Mouse (Mus musculus): ENCODE measurements around the gene Hmbs.
"Not testable (repeated sequence)": the region's sequence is repeated elsewhere in the genome, so short reads cannot be mapped to it uniquely, and the experiment has no call there.

The Hmbs gene

GRCm38 (mm10) chr9:44343781-44344421 lies at the start of gene Hmbs:
Hmbs (minus strand) TSS chr9:44344228.
- peak; percentile 79 to 89 for DNase-seq (ENCODE audit: low read depth in 1 of 2, low spot score in 2 of 2)

GRCm38 (mm10) chr9:44391466-44391865 lies 47.4 kb upstream of the Hmbs start:
- peak in 1 of 2 experiments; percentile 50 for DNase-seq (ENCODE audit: low read depth in 1 of 2, low spot score in 2 of 2)

- no peak for DNase-seq (ENCODE audit: low read depth in 1 of 2, low spot score in 2 of 2)
Measured at GRCm38 (mm10) chr9:44389273-44389672, 45.2 kb upstream of the Hmbs start.

GRCm38 (mm10) chr9:44387221-44387620 lies 43.2 kb upstream of the Hmbs start:
- DNase-seq (ENCODE audit: low read depth in 1 of 2, low spot score in 2 of 2) = no peak

- DNase-seq (ENCODE audit: low read depth in 1 of 2, low spot score in 2 of 2) = no peak
Measured at GRCm38 (mm10) chr9:44384596-44384995, 40.6 kb upstream of the Hmbs start.

- no peak for DNase-seq (ENCODE audit: low read depth in 1 of 2, low spot score in 2 of 2)
Measured at GRCm38 (mm10) chr9:44379862-44380261, 35.8 kb upstream of the Hmbs start.

- peak; percentile 99 to 100 for DNase-seq (ENCODE audit: low read depth in 1 of 2, low spot score in 2 of 2)
Measured at GRCm38 (mm10) chr9:44379054-44379834, 35.2 kb upstream of the Hmbs start, which contains the start of gene Hyou1. Hyou1 (plus strand) TSS chr9:44379490.

- DNase-seq (ENCODE audit: low read depth in 1 of 2, low spot score in 2 of 2) = no peak
Measured at GRCm38 (mm10) chr9:44378153-44378730, 34.2 kb upstream of the Hmbs start.

GRCm38 (mm10) chr9:44377335-44377734 lies 33.3 kb upstream of the Hmbs start:
- not testable (repeated sequence) for DNase-seq (ENCODE audit: low read depth in 1 of 2, low spot score in 2 of 2)

GRCm38 (mm10) chr9:44376141-44376540 lies 32.1 kb upstream of the Hmbs start:
- DNase-seq (ENCODE audit: low read depth in 1 of 2, low spot score in 2 of 2) = no peak

- no peak for DNase-seq (ENCODE audit: low read depth in 1 of 2, low spot score in 2 of 2)
Measured at GRCm38 (mm10) chr9:44373386-44373785, 29.4 kb upstream of the Hmbs start.

GRCm38 (mm10) chr9:44364480-44364879 lies 20.5 kb upstream of the Hmbs start:
- no peak for DNase-seq (ENCODE audit: low read depth in 1 of 2, low spot score in 2 of 2)

GRCm38 (mm10) chr9:44361931-44362330 lies 17.9 kb upstream of the Hmbs start:
- not testable (repeated sequence) for DNase-seq (ENCODE audit: low read depth in 1 of 2, low spot score in 2 of 2)

GRCm38 (mm10) chr9:44361190-44361917 lies 17.3 kb upstream of the Hmbs start, which contains the start of gene Vps11:
Vps11 (minus strand) TSS chr9:44361670.
- peak; percentile 83 to 91 for DNase-seq (ENCODE audit: low read depth in 1 of 2, low spot score in 2 of 2)

GRCm38 (mm10) chr9:44357207-44357606 lies 13.2 kb upstream of the Hmbs start:
- DNase-seq (ENCODE audit: low read depth in 1 of 2, low spot score in 2 of 2) = no peak

GRCm38 (mm10) chr9:44353142-44353541 lies 9.1 kb upstream of the Hmbs start:
- no peak for DNase-seq (ENCODE audit: low read depth in 1 of 2, low spot score in 2 of 2)

GRCm38 (mm10) chr9:44352337-44352736 lies 8.3 kb upstream of the Hmbs start:
- DNase-seq (ENCODE audit: low read depth in 1 of 2, low spot score in 2 of 2) = no peak

- DNase-seq (ENCODE audit: low read depth in 1 of 2, low spot score in 2 of 2) = no peak
Measured at GRCm38 (mm10) chr9:44351396-44351795, 7.4 kb upstream of the Hmbs start.

- no peak for DNase-seq (ENCODE audit: low read depth in 1 of 2, low spot score in 2 of 2)
Measured at GRCm38 (mm10) chr9:44348546-44348945, 4.5 kb upstream of the Hmbs start.

GRCm38 (mm10) chr9:44347621-44348020 lies 3.6 kb upstream of the Hmbs start:
- DNase-seq (ENCODE audit: low read depth in 1 of 2, low spot score in 2 of 2) = no peak

- no peak for DNase-seq (ENCODE audit: low read depth in 1 of 2, low spot score in 2 of 2)
Measured at GRCm38 (mm10) chr9:44347166-44347565, 3.1 kb upstream of the Hmbs start.

Data from monocyte, adult 2 months (primary cell).